Comparison of ENCODE assay signal across 24 mouse cellular contexts in genomic region chr10:63155668-63156350, GRCm38 (mm10). TPM values are rescaled to one million over a fixed set of nuclear protein-coding genes. Genes with fewer than 3 reads are reported as not detected.
A peak's percentile ranks its signal among the peaks of the same experiment; 100 is the strongest.
DNase-seq lines count a peak whose midpoint lies in the region; ATAC-seq and TF ChIP-seq lines count a peak whose summit lies in the region.
"Had no signal": no experiment of that assay in that cellular context is flagged by ENCODE, and none has a peak within 500 bp of the region (broad histone marks: within the 10 kb centered on the region; RNA-seq: fewer than 3 reads in every experiment).

No protein-coding gene starts in this region.

- DNase-seq in gastrocnemius, adult 2 months: no peak
- DNase-seq in gastrocnemius, postnatal 14 days: no peak
- peak; percentile 21 for DNase-seq in kidney, adult 11 months
- DNase-seq in adipocyte (ENCODE audit: low spot score): peak; percentile 24
- DNase-seq in heart, postnatal 4 days: peak; percentile 25
- no peak for DNase-seq in thymus, postnatal 14 days
- DNase-seq in natural killer cell, adult 2 months (ENCODE audit: low spot score in 2 of 2): no peak
- DNase-seq: cerebellum, adult 2 months; cerebellum, postnatal 36 days; left cerebral cortex, postnatal 4 days; lung, embryonic 14.5 days; lung, postnatal 4 days; retina, postnatal 1 day; right cerebral cortex, postnatal 4 days; thymus, postnatal 25 days had no signal

- no peaks in the 10 kb centered on the region for H3K36me3 ChIP-seq in kidney, embryonic 15.5 days
- H3K36me3 ChIP-seq: forebrain, embryonic 10.5 days; G1E; hindbrain, embryonic 12.5 days; liver, embryonic 12.5 days had no signal

- TF ChIP-seq CTCF in gastrocnemius, adult 2 months (IDR thresholded peaks at IDR 0.05): no peak

- no peak overlapping the region for H3K4me2 ChIP-seq in kidney, embryonic 15.5 days
- H3K4me2 ChIP-seq: hindbrain, embryonic 12.5 days; liver, embryonic 12.5 days; lung, embryonic 14.5 days had no signal

- no peak overlapping the region for H3K9ac ChIP-seq in kidney, embryonic 15.5 days
- H3K9ac ChIP-seq: hindbrain, embryonic 12.5 days; liver, embryonic 12.5 days; lung, embryonic 14.5 days had no signal

- H3K27ac ChIP-seq in gastrocnemius, adult 2 months: peak overlapping the region; percentile 90
- H3K27ac ChIP-seq in kidney, embryonic 15.5 days: no peak overlapping the region
- H3K27ac ChIP-seq: forebrain, embryonic 10.5 days; hindbrain, embryonic 12.5 days; liver, embryonic 12.5 days had no signal

- no peak overlapping the region for H3K4me3 ChIP-seq in gastrocnemius, adult 2 months
- no peak overlapping the region for H3K4me3 ChIP-seq in kidney, embryonic 15.5 days (replicated peaks)
- H3K4me3 ChIP-seq: forebrain, embryonic 10.5 days; hindbrain, embryonic 12.5 days; liver, embryonic 12.5 days had no signal

- H3K27me3 ChIP-seq in kidney, embryonic 15.5 days: no peaks in the 10 kb centered on the region
- H3K27me3 ChIP-seq: hindbrain, embryonic 12.5 days; liver, embryonic 12.5 days had no signal

- no peak for ATAC-seq in kidney, embryonic 15.5 days (replicated peaks; ENCODE audit: low FRiP score)
- ATAC-seq: activated CD4-positive, CD25-positive, alpha-beta regulatory T cell, adult 4 months; liver, embryonic 12.5 days; midbrain, embryonic 16.5 days had no signal

- WGBS in kidney, embryonic 15.5 days: 77% methylated on average over 4 of the region's 4 CpGs

- intact Hi-C loops in gastrocnemius, adult 2 months (cut with DNase I): loop anchor here (2.0 to 5.0 kb wide), 4 partner anchors 41 to 153 kb away; no protein-coding TSS in a partner anchor
- intact Hi-C loops in gastrocnemius, postnatal 14 days (cut with DNase I; ENCODE audit: low total_unique reads): loop anchor here (10.0 kb wide), 1 partner anchor 219 kb away; no protein-coding TSS in a partner anchor

- H3K9me3 ChIP-seq in kidney, embryonic 15.5 days (replicated peaks): no peaks in the 10 kb centered on the region
- H3K9me3 ChIP-seq: forebrain, embryonic 10.5 days; G1E; hindbrain, embryonic 12.5 days; liver, embryonic 12.5 days had no signal

- H3K4me1 ChIP-seq in kidney, embryonic 15.5 days: 0 out of 2 replicates have a peak, but pooled peaks cover 4% of the 10 kb centered on the region
- H3K4me1 ChIP-seq: forebrain, embryonic 10.5 days; hindbrain, embryonic 12.5 days had no signal

RNA-seq across cellular contexts. Expression of gene Mypn, which starts 47.9 kb away (rescaled TPM):
- 100 to 1,000 TPM; 248 to 338 TPM for total RNA-seq in gastrocnemius, adult 2 months (2021)
- total RNA-seq in gastrocnemius, postnatal 14 days (2021): 100 to 1,000 TPM; 240 to 247 TPM
- 0.26 and 0.62 TPM in 2 replicates for polyA plus RNA-seq in kidney, embryonic 15.5 days (2015; fragmentation: Nextera tagmentation; extraction: Ambion mirVana)
- 10 to 100 TPM; 69.3 to 75.7 TPM for total RNA-seq in heart, postnatal 4 days (2021)
- total RNA-seq: G1E; granulocyte monocyte progenitor cell, adult 5-6 weeks had no signal
- polyA plus RNA-seq: G1E had no signal

RNA-seq across cellular contexts. Expression of gene Atoh7, which starts 56.4 kb away (rescaled TPM):
- total RNA-seq in gastrocnemius, adult 2 months (2021): not detected
- total RNA-seq in gastrocnemius, postnatal 14 days (2021): 1 to 10 TPM in 1 of 2 experiments, under 1 TPM in 1; 0.41 to 1.1 TPM
- 0.10 TPM in 1 of 2 replicates, not detected in the other for polyA plus RNA-seq in kidney, embryonic 15.5 days (2015; fragmentation: Nextera tagmentation; extraction: Ambion mirVana)
- not detected for total RNA-seq in heart, postnatal 4 days (2021)
- total RNA-seq: G1E; gastrocnemius, adult 18-20 months; granulocyte monocyte progenitor cell, adult 5-6 weeks had no signal
- polyA plus RNA-seq: activated CD4-positive, CD25-positive, alpha-beta regulatory T cell, adult 4 months; G1E; liver, embryonic 12.5 days had no signal

Comparison
In these comparisons a context has a peak if more than half of its experiments do, and no peak if none do; other contexts are left out.
1. DNase-seq: peak in kidney, adult 11 months (single experiment), adipocyte (single experiment) and heart, postnatal 4 days (single experiment); none in gastrocnemius, adult 2 months (single experiment), gastrocnemius, postnatal 14 days (single experiment), thymus, postnatal 14 days (single experiment) and natural killer cell, adult 2 months (0 of 2).